Mouse (Mus musculus): ENCODE data around the gene Gtf3c4.

GRCm38 (mm10) chr2:28810260-28811013 is 29.7 kb downstream of the Gtf3c4 start:
- no peak for TF ChIP-seq CTCF (conservative IDR thresholded peaks at IDR 0.05; ENCODE audit: insufficient read depth, insufficient read length, low read depth, low read length)
- TF ChIP-seq POLR2A (IDR thresholded peaks at IDR 0.05; ENCODE audit: low read depth, low read length) = no peak
